Mouse (Mus musculus) hindbrain, embryonic 11.5 days (tissue): ENCODE data around the gene Acvr1b. TPM values are rescaled to one million over a fixed set of nuclear protein-coding genes. Genes with fewer than 3 reads are reported as not detected.

ENCODE experiments used
- ATAC-seq: fragments of 200-750 bp; cut with Nextera tagmentation; 2 replicates; pipeline ENCODE4 v1.8.0; 2017; ENCODE audit warnings: mild to moderate bottlenecking, moderate TSS enrichment, moderate library complexity; ENCODE audit not compliant: low FRiP score
- DNase-seq: peaks from one replicate; pipeline ENCODE4 v3.0.0-alpha.2; 2015; ENCODE audit warnings: low spot score
- H3K27ac ChIP-seq: fragments of 300-500 bp; sonication (generic); 2 replicates; pipeline ENCODE4 v1.5.1; 2014; ENCODE audit warnings: mild to moderate bottlenecking, low read depth, low read length
- H3K27me3 ChIP-seq: fragments of 300-500 bp; sonication (generic); 2 replicates; pipeline ENCODE4 v1.6.1; 2014; ENCODE audit warnings: mild to moderate bottlenecking, low read length, moderate library complexity, mixed read lengths; ENCODE audit not compliant: control insufficient read depth, insufficient read depth
- H3K36me3 ChIP-seq: fragments of 300-500 bp; sonication (generic); 2 replicates; pipeline ENCODE4 v1.6.1; 2014; ENCODE audit warnings: mild to moderate bottlenecking, low read length, moderate library complexity, mixed read lengths; ENCODE audit not compliant: control insufficient read depth, insufficient read depth
- H3K4me1 ChIP-seq: fragments of 300-500 bp; sonication (generic); replicated peaks from 2 replicates; pipeline ENCODE4 v1.6.1; 2014; ENCODE audit warnings: low read length, mixed read lengths; ENCODE audit not compliant: control insufficient read depth, insufficient read depth
- H3K4me2 ChIP-seq: fragments of 300-500 bp; sonication (generic); replicated peaks from 2 replicates; pipeline ENCODE4 v1.6.1; 2014; ENCODE audit warnings: mild to moderate bottlenecking, low read depth, low read length
- H3K4me3 ChIP-seq: fragments of 300-500 bp; sonication (generic); 2 replicates; pipeline ENCODE4 v1.5.1; 2014; ENCODE audit warnings: low read depth, low read length
- H3K9ac ChIP-seq: fragments of 300-500 bp; sonication (generic); 2 replicates; pipeline ENCODE4 v1.6.1; 2014; ENCODE audit warnings: low read depth, low read length
- H3K9me3 ChIP-seq: fragments of 300-500 bp; sonication (generic); 2 replicates; pipeline ENCODE4 v1.6.1; 2016; ENCODE audit warnings: low read length; ENCODE audit not compliant: control insufficient read depth
- WGBS: fragments of 180-500 bp; shearing (Covaris S2); extraction: QIAGEN DNeasy Blood & Tissue Kit; methylation state at CpG from one replicate; pipeline ENCODE4 v1.1.7; 2014; 5-methylcytosine and 5-hydroxymethylcytosine counted together
- polyA plus RNA-seq: library from polyadenylated mRNA; unstranded; fragments of >200 nt; fragmentation: Nextera tagmentation; extraction: Ambion mirVana; gene quantifications from 2 replicates; pipeline ENCODE4 v1.2.1, GENCODE M21; 2014

The Acvr1b gene
- polyA plus RNA-seq, 1 experiment from 2014 or later, result 16.2 TPM

DNA sequence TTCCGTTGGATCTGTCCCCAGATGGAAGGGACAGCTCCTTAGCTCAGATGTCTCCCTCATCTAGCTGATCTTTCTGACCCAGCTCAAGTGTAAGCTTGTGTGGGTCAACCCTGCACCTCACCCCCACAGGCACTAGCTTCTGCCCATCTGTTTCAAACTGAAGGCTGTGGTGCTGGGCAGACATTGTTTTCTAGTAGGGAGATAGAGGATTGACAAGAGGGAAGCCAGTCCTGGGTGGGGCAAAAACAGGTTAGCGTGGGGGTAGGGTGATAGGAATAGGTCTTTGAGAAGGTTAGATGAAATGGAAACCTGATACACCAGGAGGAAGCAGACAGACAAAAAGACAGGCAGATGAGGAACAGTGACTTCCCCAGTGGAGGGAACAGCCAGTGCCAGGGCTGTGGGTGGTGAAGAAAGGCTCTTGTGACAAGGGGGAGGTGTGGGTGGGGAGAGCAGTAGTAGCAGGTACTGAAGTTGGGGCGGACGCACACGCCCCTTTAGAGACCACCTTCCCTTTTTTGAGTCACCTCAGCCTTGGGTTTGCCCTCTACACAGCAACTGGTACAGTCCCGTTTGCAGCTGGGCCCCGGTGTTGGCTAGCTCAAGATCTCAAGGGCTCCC is 82.1 kb downstream of the Acvr1b start:
- Histone ChIP-seq H3K9me3 (no peaks in the 10 kb centered on the region), H3K36me3 (no peaks in the 10 kb centered on the region; the same call in 1 of the 2 replicates), H3K27me3 (no peaks in the 10 kb centered on the region), H3K4me1 (no peaks in the 10 kb centered on the region), H3K4me2 (no peak overlapping the region), H3K9ac (no peak overlapping the region), H3K27ac (no peak overlapping the region), H3K4me3 (no peak overlapping the region)
- no peak for DNase-seq
- 87% methylated on average over 7 of the region's 7 CpGs for WGBS
- no peak for ATAC-seq

DNA sequence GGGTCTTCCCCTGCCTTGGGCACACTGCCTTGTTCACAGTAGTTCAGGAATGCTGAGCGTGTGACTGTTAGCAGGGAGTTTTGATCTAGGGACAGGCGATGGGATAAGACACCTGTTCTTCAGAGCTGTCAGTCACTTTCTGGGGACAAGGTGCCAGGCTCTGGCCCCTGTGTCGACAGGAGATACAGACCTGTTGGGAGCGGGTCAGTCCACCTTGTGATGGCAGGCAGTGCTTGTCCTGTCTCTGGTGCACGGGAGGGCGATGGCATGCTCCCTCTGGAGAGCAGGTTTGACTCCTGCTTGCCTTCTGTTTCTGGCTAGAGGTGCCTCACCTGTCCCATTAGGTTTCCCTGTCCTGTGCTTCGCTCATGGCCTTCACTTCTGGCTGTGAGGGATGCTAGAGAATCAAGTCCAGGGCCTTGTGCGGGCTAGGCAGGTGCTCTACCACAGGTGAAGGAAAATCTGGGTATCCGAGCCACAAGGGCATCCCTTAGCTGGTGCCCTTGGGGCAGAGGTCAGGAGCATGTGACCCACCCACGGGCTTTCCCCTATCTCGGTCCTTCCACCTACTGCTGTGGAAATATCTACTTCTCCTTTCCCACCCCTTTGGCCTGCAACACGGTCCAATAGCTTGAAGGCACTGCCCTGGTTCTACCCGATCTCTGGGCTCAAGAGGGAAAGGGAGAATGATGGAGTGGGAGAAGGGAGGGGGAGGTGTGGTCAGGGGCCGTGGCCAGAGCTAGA is 82.8 kb downstream of the Acvr1b start:
- Histone ChIP-seq H3K27ac (no peak overlapping the region), H3K4me2 (no peak overlapping the region), H3K9me3 (no peaks in the 10 kb centered on the region), H3K9ac (no peak overlapping the region), H3K4me3 (no peak overlapping the region), H3K36me3 (no peaks in the 10 kb centered on the region; the same call in 1 of the 2 replicates), H3K4me1 (no peaks in the 10 kb centered on the region), H3K27me3 (no peaks in the 10 kb centered on the region)
- 74% methylated on average over 14 of the region's 14 CpGs for WGBS
- ATAC-seq (no peak), DNase-seq (no peak)

DNA sequence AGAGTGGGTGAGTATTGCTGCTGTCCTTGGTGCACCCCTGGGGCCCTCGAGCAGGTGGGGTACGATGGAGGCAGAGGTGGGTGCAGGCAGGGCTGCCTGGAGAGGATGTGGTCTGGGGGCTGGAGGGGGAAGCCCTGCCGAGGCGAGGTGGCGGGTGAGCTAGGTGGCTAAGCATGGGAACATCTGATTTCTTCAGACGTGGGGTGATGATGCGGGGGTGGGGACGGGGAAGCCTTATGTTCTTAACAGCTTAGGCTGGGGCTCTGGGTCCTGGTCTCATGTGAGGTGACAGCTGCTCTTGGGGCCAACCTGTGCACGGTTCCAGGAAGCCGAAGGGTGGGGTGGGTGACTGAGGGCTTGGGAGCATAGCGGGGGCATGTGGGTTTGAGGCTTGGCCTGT is 84.6 kb downstream of the Acvr1b start:
- ATAC-seq, result no peak
- Histone ChIP-seq H3K27ac (no peak overlapping the region), H3K27me3 (no peaks in the 10 kb centered on the region), H3K4me1 (no peaks in the 10 kb centered on the region), H3K36me3 (no peaks in the 10 kb centered on the region; the same call in 1 of the 2 replicates), H3K9ac (no peak overlapping the region), H3K9me3 (no peaks in the 10 kb centered on the region), H3K4me2 (no peak overlapping the region), H3K4me3 (no peak overlapping the region)
- WGBS, result 92% methylated on average over 11 of the region's 11 CpGs
- no peak for DNase-seq

DNA sequence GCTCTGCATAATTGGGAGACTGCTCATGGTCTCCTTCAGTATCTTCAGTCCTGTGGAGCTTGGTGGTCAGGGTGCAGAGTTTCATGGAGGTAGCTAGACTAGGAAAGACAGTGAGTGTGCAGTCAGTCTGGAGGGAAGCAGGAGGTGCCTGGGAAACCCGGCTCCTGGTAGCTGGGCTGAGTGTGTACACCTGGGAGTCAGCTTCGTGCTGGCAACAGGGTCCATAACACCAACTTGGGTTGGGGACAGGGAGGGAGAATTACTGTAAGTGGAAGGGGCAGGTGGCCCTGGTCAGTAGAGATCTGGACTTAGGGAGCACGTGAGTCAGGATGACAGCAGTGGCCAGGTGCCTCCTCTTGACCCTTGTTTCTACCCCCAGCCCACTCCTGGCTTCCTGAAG is 86.1 kb downstream of the Acvr1b start:
- Histone ChIP-seq H3K4me3 (no peak overlapping the region), H3K4me1 (no peaks in the 10 kb centered on the region), H3K9me3 (no peaks in the 10 kb centered on the region), H3K4me2 (no peak overlapping the region), H3K27ac (no peak overlapping the region), H3K36me3 (no peaks in the 10 kb centered on the region; the same call in 1 of the 2 replicates), H3K27me3 (no peaks in the 10 kb centered on the region), H3K9ac (no peak overlapping the region)
- DNase-seq (no peak), ATAC-seq (no peak)
- WGBS, result 79% methylated on average over 3 of the region's 3 CpGs

DNA sequence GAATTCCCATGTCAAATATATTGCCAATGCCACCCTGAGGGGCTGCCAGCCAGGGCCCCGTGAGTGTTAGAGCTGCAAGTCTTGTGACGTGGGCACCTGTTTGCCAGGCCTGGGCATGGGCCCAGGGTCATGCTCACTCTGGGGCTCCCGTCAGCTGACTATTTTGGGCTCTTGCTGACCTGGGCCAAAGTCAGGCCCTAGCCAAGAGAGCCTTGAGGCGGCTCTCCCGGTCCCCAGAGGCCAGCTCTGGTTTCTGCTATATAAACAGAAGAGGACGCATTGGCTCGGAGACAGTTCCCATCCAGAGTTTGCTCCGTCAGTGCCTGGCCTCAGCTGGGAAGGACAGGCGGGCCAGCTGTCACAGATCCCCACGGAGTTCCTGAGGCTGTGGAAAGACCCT is 86.5 kb downstream of the Acvr1b start:
- H3K27ac ChIP-seq, result no peak overlapping the region
- no peak for DNase-seq
- WGBS, result 67% methylated on average over 10 of the region's 10 CpGs
- no peaks in the 10 kb centered on the region for H3K9me3 ChIP-seq
- no peaks in the 10 kb centered on the region; the same call in 1 of the 2 replicates for H3K36me3 ChIP-seq
- no peaks in the 10 kb centered on the region for H3K4me1 ChIP-seq
- no peak overlapping the region for H3K4me2 ChIP-seq
- no peak for ATAC-seq
- no peak overlapping the region for H3K9ac ChIP-seq
- no peak overlapping the region for H3K4me3 ChIP-seq
- H3K27me3 ChIP-seq, result no peaks in the 10 kb centered on the region

DNA sequence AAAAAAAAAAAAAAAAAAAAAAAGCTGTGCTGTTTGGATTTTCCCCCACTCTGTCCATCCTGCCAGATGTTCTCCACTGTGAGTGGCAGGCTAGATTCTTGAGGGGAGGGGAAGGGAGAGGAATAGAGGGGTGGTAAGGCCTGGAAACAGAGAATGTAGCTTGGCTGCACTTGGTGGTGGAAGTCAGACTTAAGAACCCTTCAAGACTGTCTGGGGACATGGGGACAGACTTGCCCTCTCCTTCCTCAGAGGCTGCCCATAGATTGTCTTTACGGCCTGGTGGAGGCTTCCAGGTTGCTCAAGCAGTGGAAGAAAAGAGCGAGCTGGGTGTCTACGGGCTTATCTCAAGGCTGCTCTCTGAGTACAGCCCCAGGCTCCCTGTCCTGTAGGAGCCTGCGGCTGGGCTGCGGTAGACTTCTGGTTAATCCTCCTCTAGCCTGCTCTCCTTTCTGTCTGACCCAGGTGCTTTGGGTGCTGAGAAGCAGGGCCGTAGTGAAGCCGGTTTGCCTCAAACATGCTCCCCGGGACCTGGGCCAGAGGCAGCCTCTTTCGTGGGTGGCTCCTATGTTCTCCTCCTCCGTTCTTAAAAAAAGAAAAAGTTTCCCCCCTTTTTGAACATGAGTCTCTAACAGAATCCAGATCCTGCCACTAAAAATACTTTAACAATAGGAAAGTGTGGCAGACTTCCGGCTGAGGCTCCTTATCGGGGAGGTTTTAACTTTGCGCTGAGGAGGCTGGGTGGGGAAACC is 87.2 kb downstream of the Acvr1b start:
- 78% methylated on average over 13 of the region's 13 CpGs for WGBS
- no peak overlapping the region for H3K4me2 ChIP-seq
- H3K9me3 ChIP-seq, result no peaks in the 10 kb centered on the region
- no peak overlapping the region for H3K4me3 ChIP-seq
- H3K27me3 ChIP-seq, result peaks cover 6% of the 10 kb centered on the region; the same call in 1 of the 2 replicates
- H3K36me3 ChIP-seq, result no peaks in the 10 kb centered on the region; the same call in 1 of the 2 replicates
- 0 out of 2 replicates have a peak overlapping the region, but pooled peaks have one; percentile 14 for H3K27ac ChIP-seq
- ATAC-seq (no peak), DNase-seq (no peak)
- H3K9ac ChIP-seq, result no peak overlapping the region
- no peaks in the 10 kb centered on the region; the same call in 1 of the 2 replicates for H3K4me1 ChIP-seq

DNA sequence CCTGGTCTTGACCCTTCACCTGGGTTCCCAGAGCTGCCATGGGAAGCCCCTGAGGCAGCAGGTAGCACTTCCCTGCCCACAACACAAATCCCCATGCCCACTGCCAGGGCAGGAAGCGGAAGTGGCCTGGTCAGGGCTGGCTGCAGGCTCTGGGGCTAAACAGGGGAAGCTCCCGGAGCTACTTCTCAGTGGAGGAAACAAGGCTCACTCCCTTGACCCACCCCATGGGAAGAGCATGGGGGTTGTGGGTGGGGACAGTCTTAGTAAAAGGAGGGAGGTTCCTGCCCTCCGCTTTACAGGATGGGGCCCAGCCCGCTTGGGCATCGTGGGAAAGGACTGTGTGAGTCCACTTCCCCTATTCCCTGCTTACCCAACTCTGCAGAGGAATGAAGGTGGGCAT is 88.6 kb downstream of the Acvr1b start:
- no peak overlapping the region for H3K4me3 ChIP-seq
- DNase-seq (no peak), ATAC-seq (no peak)
- H3K4me2 ChIP-seq, result no peak overlapping the region
- no peak overlapping the region for H3K27ac ChIP-seq
- WGBS, result 69% methylated on average over 5 of the region's 5 CpGs
- peaks cover 19% of the 10 kb centered on the region for H3K27me3 ChIP-seq
- H3K4me1 ChIP-seq, result peaks cover 3% of the 10 kb centered on the region
- no peaks in the 10 kb centered on the region; the same call in 1 of the 2 replicates for H3K36me3 ChIP-seq
- no peaks in the 10 kb centered on the region for H3K9me3 ChIP-seq
- H3K9ac ChIP-seq, result no peak overlapping the region
